Mouse (Mus musculus) CH12.LX (cell line): ENCODE measurements around the gene 4931406P16Rik.

Experiments
- CTCF ChIP-seq, 2 experiments: IDR thresholded peaks in 1 of 2; conservative IDR thresholded peaks in 1 of 2; 2 replicates each; pipeline ENCODE4 v1.5.1; 2011 to 2012; ENCODE audit warnings: low read depth in 2 of 2, low read length in 2 of 2, improper control_type of control experiment in 1 of 2, inconsistent platforms in 1 of 2, mild to moderate bottlenecking in 1 of 2, moderate library complexity in 1 of 2
- ETS1 ChIP-seq: conservative IDR thresholded peaks from 2 replicates; pipeline ENCODE4 v1.6.1; 2012; ENCODE audit warnings: low read depth, mild to moderate bottlenecking, inconsistent platforms, low read length, improper control_type of control experiment, moderate library complexity
- POLR2A ChIP-seq: IDR thresholded peaks from 2 replicates; pipeline ENCODE4 v1.6.1; 2011; ENCODE audit warnings: low read depth, mild to moderate bottlenecking, improper control_type of control experiment, low read length
- POLR2AphosphoS2 ChIP-seq: IDR thresholded peaks from 2 replicates; pipeline ENCODE4 v1.6.1; 2011; ENCODE audit warnings: low read depth, low read length, improper control_type of control experiment

- TF ChIP-seq CTCF (conservative IDR thresholded peaks at IDR 0.05 in 1 of 2, IDR thresholded peaks at IDR 0.05 in 1 of 2; ENCODE audit: low read depth in 2 of 2, low read length in 2 of 2) (no peak), POLR2AphosphoS2 (no peak), POLR2A (no peak), ETS1 (no peak)
Observed at GRCm38 (mm10) chr7:34324857-34325256, 11.5 kb upstream of the 4931406P16Rik start.
